Mouse (Mus musculus) heart, adult 2 months (tissue): Measurements from ENCODE around the gene Dot1l. TPM values are rescaled to one million over a fixed set of nuclear protein-coding genes. Genes with fewer than 3 reads are reported as not detected.
"Not testable (repeated sequence)": the region's sequence is repeated elsewhere in the genome, so short reads cannot be mapped to it uniquely, and the experiment has no call there.

Experiments
- DNase-seq, 2 experiments: peaks; one replicate each; pipeline ENCODE4 v3.0.0; 2021
- H3K27ac ChIP-seq: fragments of 200-600 bp; 2 replicates; pipeline ENCODE4 v1.8.1; 2022
- H3K27me3 ChIP-seq: fragments of 200-500 bp; 2 replicates; pipeline ENCODE4 v1.6.1; 2012; ENCODE audit warnings: mild to moderate bottlenecking, low read length, inconsistent platforms, mixed read lengths; ENCODE audit not compliant: control insufficient read depth, insufficient read depth
- H3K36me3 ChIP-seq: fragments of 200-500 bp; 2 replicates; pipeline ENCODE4 v1.6.1; 2012; ENCODE audit warnings: low read length, inconsistent platforms; ENCODE audit not compliant: control insufficient read depth, insufficient read depth
- H3K4me1 ChIP-seq: fragments of 200-500 bp; 2 replicates; pipeline ENCODE4 v1.6.1; 2011; ENCODE audit warnings: low read length; ENCODE audit not compliant: control insufficient read depth, insufficient read depth
- H3K4me3 ChIP-seq: fragments of 200-600 bp; 2 replicates; pipeline ENCODE4 v1.8.1; 2022
- H3K79me2 ChIP-seq: fragments of 200-500 bp; replicated peaks from 2 replicates; pipeline ENCODE4 v1.6.1; 2012; ENCODE audit warnings: mild to moderate bottlenecking, inconsistent platforms, low read length, moderate library complexity, mixed read lengths; ENCODE audit not compliant: control insufficient read depth, insufficient read depth
- H3K9ac ChIP-seq: fragments of 200-500 bp; 2 replicates; pipeline ENCODE4 v1.6.1; 2012; ENCODE audit warnings: low read depth, mild to moderate bottlenecking, control low read depth, inconsistent platforms, low read length, mixed read lengths
- CTCF ChIP-seq: fragments of 200-600 bp; IDR thresholded peaks from 2 replicates; pipeline ENCODE4 v1.8.1; 2022; ENCODE audit warnings: antibody characterized with exemption, mild to moderate bottlenecking, moderate library complexity
- EP300 ChIP-seq: fragments of 200-500 bp; IDR thresholded peaks from 2 replicates; pipeline ENCODE4 v1.6.1; 2011; ENCODE audit warnings: low read depth, low read length, control low read depth; ENCODE audit not compliant: insufficient read depth
- POLR2A ChIP-seq: fragments of 200-500 bp; IDR thresholded peaks from 2 replicates; pipeline ENCODE4 v1.6.1; 2011; ENCODE audit warnings: mild to moderate bottlenecking, low read depth, low read length, control low read depth; ENCODE audit not compliant: insufficient read depth
- WGBS: fragments of 180-500 bp; shearing (Covaris S2); methylation state at CpG from one replicate; pipeline ENCODE4 v1.1.7; 2018; 5-methylcytosine and 5-hydroxymethylcytosine counted together
- intact Hi-C: fragments of 180-260 bp; cut with DNase I; formaldehyde crosslinking; loops from one replicate; pipeline ENCODE4 v1.15.1; 2025
- polyA plus RNA-seq: library from polyadenylated mRNA; depleted of rRNA; stranded (reverse); fragments of >200 nt; gene quantifications from 2 replicates; pipeline ENCODE4 v1.2.3, GENCODE M21; 2012
- total RNA-seq, 2 experiments: library from RNA; stranded (reverse); gene quantifications; 2 replicates each; pipeline ENCODE4 v1.2.3; 2021

Dot1l gene
- total and polyA plus RNA-seq, 3 experiments: 18.8 to 39.6 (median 19.6) TPM

- Histone ChIP-seq H3K36me3 (no peaks in the 10 kb centered on the region), H3K9ac (no peak within 1 kb of the TSS), H3K27ac (no peak within 1 kb of the TSS), H3K79me2 (no peaks in the 10 kb centered on the region), H3K27me3 (no peaks in the 10 kb centered on the region), H3K4me3 (no peak within 1 kb of the TSS), H3K4me1 (no peaks in the 10 kb centered on the region)
- TF ChIP-seq POLR2A (no peak), EP300 (no peak), CTCF (no peak)
- WGBS: 75% methylated on average over 4 of the region's 4 CpGs
- DNase-seq: no peak
- intact Hi-C loops: no loop called here
Measured at GRCm38 (mm10) chr10:80813366-80813765, 58.4 kb downstream of the Dot1l start, which contains the start of gene Jsrp1. Gene Jsrp1 (minus strand): TSS chr10:80813498.

GRCm38 (mm10) chr10:80814800-80815199 is 59.8 kb downstream of the Dot1l start:
- H3K4me1 ChIP-seq: no peaks in the 10 kb centered on the region
- WGBS: 59% methylated on average over 7 of the region's 7 CpGs
- DNase-seq: no peak
- no peak overlapping the region for H3K9ac ChIP-seq
- H3K27ac ChIP-seq: no peak overlapping the region
- no peaks in the 10 kb centered on the region for H3K36me3 ChIP-seq
- no peaks in the 10 kb centered on the region for H3K79me2 ChIP-seq
- H3K4me3 ChIP-seq: no peak overlapping the region
- no peaks in the 10 kb centered on the region for H3K27me3 ChIP-seq
- intact Hi-C loops: no loop called here
- TF ChIP-seq EP300 (no peak), CTCF (peak; percentile 21; the same call in 1 of the 2 replicates)

GRCm38 (mm10) chr10:80816303-80816702 is 61.3 kb downstream of the Dot1l start:
- H3K36me3 ChIP-seq, H3K9ac ChIP-seq, DNase-seq, H3K27me3 ChIP-seq, H3K4me3 ChIP-seq, H3K27ac ChIP-seq, H3K4me1 ChIP-seq, H3K79me2 ChIP-seq, intact Hi-C loops: not testable (repeated sequence)
- 78% methylated on average over 3 of the region's 3 CpGs for WGBS

DNA sequence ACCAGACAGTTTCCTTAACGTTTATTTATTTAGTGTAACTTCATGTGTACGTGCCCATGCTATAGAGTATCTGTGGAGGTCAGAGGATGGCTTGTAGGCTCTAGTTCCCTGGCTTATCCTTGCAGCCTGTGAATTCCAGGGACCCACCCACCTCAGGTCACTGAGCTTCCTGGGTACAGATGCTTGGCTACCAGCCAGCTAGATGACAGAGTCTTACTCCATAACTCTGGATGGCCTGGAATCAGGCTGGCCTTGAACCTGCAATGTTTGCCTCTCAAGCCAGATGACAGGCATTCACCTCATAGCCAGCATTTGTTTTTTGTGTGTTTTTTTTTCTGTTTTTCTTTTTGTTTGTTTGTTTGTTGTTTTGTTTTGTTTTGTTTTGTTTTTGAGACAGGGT is 62.2 kb downstream of the Dot1l start:
- intact Hi-C loops: no loop called here
- 62% methylated on average over 2 of the region's 2 CpGs for WGBS
- no peak overlapping the region for H3K4me3 ChIP-seq
- no peaks in the 10 kb centered on the region for H3K4me1 ChIP-seq
- no peak for DNase-seq
- TF ChIP-seq EP300 (no peak), CTCF (no peak), POLR2A (no peak)
- H3K27ac ChIP-seq: no peak overlapping the region
- H3K79me2 ChIP-seq: no peaks in the 10 kb centered on the region
- H3K36me3 ChIP-seq: no peaks in the 10 kb centered on the region
- no peaks in the 10 kb centered on the region for H3K27me3 ChIP-seq
- no peak overlapping the region for H3K9ac ChIP-seq

DNA sequence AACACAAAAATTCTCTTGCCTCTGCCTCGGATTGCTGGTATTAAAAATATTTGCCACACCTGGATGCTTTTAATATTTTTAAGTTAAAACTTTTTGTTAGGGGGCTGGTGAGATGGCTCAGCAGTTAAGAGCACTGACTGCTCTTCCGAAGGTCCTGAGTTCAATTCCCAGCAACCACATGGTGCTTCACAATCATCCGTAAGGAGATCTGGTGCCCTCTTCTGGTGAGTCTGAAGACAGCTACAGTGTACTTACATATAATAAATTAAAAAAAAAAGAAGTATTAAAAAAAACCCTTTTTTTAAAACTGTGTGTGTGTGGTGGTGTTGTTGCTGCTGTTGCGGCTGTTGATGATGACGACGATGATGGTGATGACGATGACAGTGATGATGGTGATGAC is 62.9 kb downstream of the Dot1l start:
- DNase-seq, H3K27ac ChIP-seq, H3K79me2 ChIP-seq, H3K4me1 ChIP-seq, H3K27me3 ChIP-seq, H3K9ac ChIP-seq, H3K4me3 ChIP-seq, H3K36me3 ChIP-seq: not testable (repeated sequence)
- TF ChIP-seq CTCF: peak; percentile 52
- intact Hi-C loops: loop anchor here (2.0 kb wide), 1 partner anchor 67 kb away; no protein-coding TSS in a partner anchor
- WGBS: 81% methylated on average over 7 of the region's 7 CpGs

GRCm38 (mm10) chr10:80818599-80819281 is 63.7 kb downstream of the Dot1l start:
- WGBS: 51% methylated on average over 6 of the region's 6 CpGs
- no peak overlapping the region for H3K27ac ChIP-seq
- H3K4me1 ChIP-seq: no peaks in the 10 kb centered on the region
- H3K4me3 ChIP-seq: no peak overlapping the region
- no peak overlapping the region for H3K9ac ChIP-seq
- H3K79me2 ChIP-seq: no peaks in the 10 kb centered on the region
- H3K27me3 ChIP-seq: no peaks in the 10 kb centered on the region
- no peak for TF ChIP-seq CTCF
- no peak for TF ChIP-seq EP300
- no peak for TF ChIP-seq POLR2A
- intact Hi-C loops: loop anchor here (2.0 kb wide), 1 partner anchor 68 kb away; no protein-coding TSS in a partner anchor
- H3K36me3 ChIP-seq: no peaks in the 10 kb centered on the region
- DNase-seq: no peak
